9 mouse cellular contexts compared by ENCODE assay signal in the genomic region with DNA sequence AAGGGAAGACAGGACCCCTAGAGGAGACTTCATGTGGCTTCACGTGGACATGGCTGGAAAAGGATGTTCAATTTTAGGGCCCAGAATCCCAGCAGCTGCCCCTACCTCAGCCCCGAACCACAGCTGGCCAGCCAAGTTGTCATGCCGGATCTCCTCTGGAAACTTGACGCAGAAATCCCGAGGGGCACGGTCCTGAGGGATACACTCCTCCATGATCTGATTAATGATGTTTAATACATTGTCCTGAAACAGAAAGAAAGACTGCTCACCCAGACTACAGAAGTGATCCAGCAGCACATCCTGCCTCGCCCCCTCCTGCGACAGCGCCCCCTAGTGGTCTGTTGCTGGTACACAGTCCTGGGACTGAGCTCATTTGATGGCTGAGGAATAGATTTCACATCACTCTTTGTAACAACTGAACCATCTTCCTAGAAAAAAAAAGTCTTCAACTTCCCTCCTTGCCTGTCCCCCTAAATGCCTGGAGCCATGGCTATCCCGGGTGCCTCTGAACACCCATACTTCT. TPM values are rescaled to one million over a fixed set of nuclear protein-coding genes. Genes with fewer than 3 reads are reported as not detected.
DNase-seq lines count a peak whose midpoint lies in the region; ATAC-seq lines count a peak whose summit lies in the region.
"Had no signal": no experiment of that assay in that cellular context is flagged by ENCODE, and none has a peak within 500 bp of the region (broad histone marks: within the 10 kb centered on the region; RNA-seq: fewer than 3 reads in every experiment).

No protein-coding gene starts in this region.

- no peak overlapping the region for H3K9ac ChIP-seq in hindbrain, embryonic 11.5 days (ENCODE audit: low read depth, low read length)
- no peak overlapping the region for H3K9ac ChIP-seq in hindbrain, embryonic 13.5 days
- H3K9ac ChIP-seq: embryonic facial prominence, embryonic 15.5 days had no signal

- ATAC-seq in hindbrain, embryonic 11.5 days (ENCODE audit: low FRiP score): no peak
- no peak for ATAC-seq in hindbrain, embryonic 13.5 days (ENCODE audit: low FRiP score)
- 0 out of 2 replicates have a peak, but pooled peaks have one; percentile 54 for ATAC-seq in monocyte, adult 5-6 weeks (replicated peaks; ENCODE audit: insufficient number of reproducible peaks, low FRiP score, low TSS enrichment, poor library complexity, severe bottlenecking)

- no peak overlapping the region for H3K4me3 ChIP-seq in hindbrain, embryonic 11.5 days (ENCODE audit: low read depth, low read length)
- H3K4me3 ChIP-seq in hindbrain, embryonic 13.5 days: no peak overlapping the region
- H3K4me3 ChIP-seq: embryonic facial prominence, embryonic 15.5 days had no signal

- no peaks in the 10 kb centered on the region for H3K36me3 ChIP-seq in hindbrain, embryonic 11.5 days (ENCODE audit: control insufficient read depth, insufficient read depth, low read length)
- peaks cover 4% of the 10 kb centered on the region; the same call in 1 of the 2 replicates for H3K36me3 ChIP-seq in hindbrain, embryonic 13.5 days
- H3K36me3 ChIP-seq: embryonic facial prominence, embryonic 15.5 days had no signal

- intact Hi-C loops in heart, postnatal 36 days (cut with DNase I): no loop called here

- no peaks in the 10 kb centered on the region for H3K4me1 ChIP-seq in hindbrain, embryonic 11.5 days (replicated peaks; ENCODE audit: control insufficient read depth, insufficient read depth, low read length)
- no peaks in the 10 kb centered on the region for H3K4me1 ChIP-seq in hindbrain, embryonic 13.5 days (replicated peaks)
- H3K4me1 ChIP-seq: embryonic facial prominence, embryonic 15.5 days had no signal

- H3K9me3 ChIP-seq in hindbrain, embryonic 11.5 days (ENCODE audit: control insufficient read depth, low read length): no peaks in the 10 kb centered on the region
- no peaks in the 10 kb centered on the region for H3K9me3 ChIP-seq in hindbrain, embryonic 13.5 days
- H3K9me3 ChIP-seq: embryonic facial prominence, embryonic 15.5 days had no signal

- no peak overlapping the region for H3K27ac ChIP-seq in hindbrain, embryonic 11.5 days (ENCODE audit: low read depth, low read length)
- no peak overlapping the region for H3K27ac ChIP-seq in hindbrain, embryonic 13.5 days
- H3K27ac ChIP-seq: embryonic facial prominence, embryonic 15.5 days had no signal

- H3K4me2 ChIP-seq in hindbrain, embryonic 11.5 days (replicated peaks; ENCODE audit: low read depth, low read length): no peak overlapping the region
- H3K4me2 ChIP-seq in hindbrain, embryonic 13.5 days: no peak overlapping the region
- H3K4me2 ChIP-seq: embryonic facial prominence, embryonic 15.5 days had no signal

- 54% methylated on average over 10 of the region's 10 CpGs for WGBS in hindbrain, embryonic 11.5 days
- WGBS in hindbrain, embryonic 13.5 days: 54% methylated on average over 10 of the region's 10 CpGs

- peak; percentile 57 for DNase-seq in hindbrain, embryonic 11.5 days (ENCODE audit: low spot score)
- peak; percentile 70 for DNase-seq in CD4-positive helper T cell, adult 2 months (ENCODE audit: low read depth, low spot score)
- DNase-seq in ZHBTc4 (ENCODE audit: low read depth, low spot score): peak; percentile 58
- DNase-seq in heart, postnatal 36 days: peak; percentile 32 to 57
- DNase-seq in frontal cortex, adult 2 months (ENCODE audit: extremely low spot score in 1 of 2, low spot score in 1 of 2): no peak
- no peak for DNase-seq in cerebellum, postnatal 4 days (ENCODE audit: low spot score in 2 of 2)

- H3K27me3 ChIP-seq in hindbrain, embryonic 11.5 days (ENCODE audit: control insufficient read depth, insufficient read depth, low read length): no peaks in the 10 kb centered on the region
- no peaks in the 10 kb centered on the region for H3K27me3 ChIP-seq in hindbrain, embryonic 13.5 days
- H3K27me3 ChIP-seq: embryonic facial prominence, embryonic 15.5 days had no signal

RNA-seq across cellular contexts. Expression of a gene that starts 48.4 kb away (rescaled TPM):
- polyA plus RNA-seq in hindbrain, embryonic 11.5 days (2014; fragmentation: Nextera tagmentation; extraction: Ambion mirVana): 23.7 and 29.2 TPM in 2 replicates
- 33.5 and 33.6 TPM in 2 replicates for polyA plus RNA-seq in hindbrain, embryonic 13.5 days (2015; fragmentation: Nextera tagmentation; extraction: Ambion mirVana)
- total RNA-seq in heart, postnatal 36 days (2021): 10 to 100 TPM; 73.8 to 84.6 TPM
- 43.8 to 81.5 TPM (median 57.1 TPM) in 3 replicates for total RNA-seq in monocyte, adult 5-6 weeks (2017)
- polyA plus RNA-seq in frontal cortex, adult 2 months (2012; rRNA removed): 101 and 105 TPM in 2 replicates

RNA-seq across cellular contexts. Expression of a gene that starts 52.3 kb away (rescaled TPM):
- polyA plus RNA-seq in hindbrain, embryonic 11.5 days (2014; fragmentation: Nextera tagmentation; extraction: Ambion mirVana): 0.96 and 1.1 TPM in 2 replicates
- 4.6 and 5.4 TPM in 2 replicates for polyA plus RNA-seq in hindbrain, embryonic 13.5 days (2015; fragmentation: Nextera tagmentation; extraction: Ambion mirVana)
- under 1 TPM; 0.68 to 0.83 TPM for total RNA-seq in heart, postnatal 36 days (2021)
- total RNA-seq in monocyte, adult 5-6 weeks (2017): 0.43 to 3.9 TPM (median 0.67 TPM) in 3 replicates
- 37.6 and 37.8 TPM in 2 replicates for polyA plus RNA-seq in frontal cortex, adult 2 months (2012; rRNA removed)

RNA-seq across cellular contexts. Expression of a gene that starts 52.4 kb away (rescaled TPM):
- polyA plus RNA-seq in hindbrain, embryonic 11.5 days (2014; fragmentation: Nextera tagmentation; extraction: Ambion mirVana): 0.08 and 0.20 TPM in 2 replicates
- polyA plus RNA-seq in hindbrain, embryonic 13.5 days (2015; fragmentation: Nextera tagmentation; extraction: Ambion mirVana): 0.08 TPM in 1 of 2 replicates, not detected in the other
- not detected for total RNA-seq in heart, postnatal 36 days (2021)
- 0.38 TPM in 1 of 3 replicates, not detected in the others for total RNA-seq in monocyte, adult 5-6 weeks (2017)
- polyA plus RNA-seq in frontal cortex, adult 2 months (2012; rRNA removed): 0.30 and 0.42 TPM in 2 replicates

Comparison
In these comparisons a context has a peak if more than half of its experiments do, and no peak if none do; other contexts are left out.
1. DNase-seq: peak in hindbrain, embryonic 11.5 days (single experiment), CD4-positive helper T cell, adult 2 months (single experiment), ZHBTc4 (single experiment) and heart, postnatal 36 days (2 of 2); none in frontal cortex, adult 2 months (0 of 2) and cerebellum, postnatal 4 days (0 of 2).